Mouse (Mus musculus): Measurements from ENCODE around the gene Gm5134. TPM values are rescaled to one million over a fixed set of nuclear protein-coding genes. Genes with fewer than 3 reads are reported as not detected.

Gene Gm5134
- not detected in 2 replicates for polyA plus RNA-seq (2014; fragmentation: Nextera tagmentation; extraction: Ambion mirVana)

GRCm38 (mm10) chr10:75954381-75954811 lies at the start of gene Gm5134:
Gm5134 (plus strand) TSS chr10:75954514.
- Histone ChIP-seq H3K9ac (ENCODE audit: low read depth, low read length) (no peak within 1 kb of the TSS), H3K27me3 (ENCODE audit: control insufficient read depth, insufficient read depth, low read length) (peaks cover 3% of the 10 kb centered on the region; the same call in 1 of the 2 replicates), H3K36me3 (ENCODE audit: control insufficient read depth, insufficient read depth, low read length) (no peaks in the 10 kb centered on the region), H3K9me3 (ENCODE audit: control insufficient read depth, low read length) (no peaks in the 10 kb centered on the region), H3K27ac (ENCODE audit: low read depth, low read length) (no peak within 1 kb of the TSS), H3K4me2 (replicated peaks; ENCODE audit: low read depth, low read length) (peak within 1 kb of the TSS; percentile 28), H3K4me3 (ENCODE audit: low read length) (peak within 1 kb of the TSS; percentile 13; the same call in 1 of the 2 replicates), H3K4me1 (ENCODE audit: control insufficient read depth, insufficient read depth, low read length) (peaks cover 17% of the 10 kb centered on the region)
- 28% methylated on average over 20 of the region's 20 CpGs for WGBS
- no peak for ATAC-seq (ENCODE audit: low FRiP score, low TSS enrichment)

GRCm38 (mm10) chr10:75906882-75907281 lies 47.4 kb upstream of the Gm5134 start:
- Histone ChIP-seq H3K4me3 (ENCODE audit: low read length) (no peak overlapping the region), H3K9ac (ENCODE audit: low read depth, low read length) (no peak overlapping the region), H3K9me3 (ENCODE audit: control insufficient read depth, low read length) (no peaks in the 10 kb centered on the region), H3K36me3 (ENCODE audit: control insufficient read depth, insufficient read depth, low read length) (peaks cover 92% of the 10 kb centered on the region), H3K27ac (ENCODE audit: low read depth, low read length) (no peak overlapping the region), H3K4me1 (ENCODE audit: control insufficient read depth, insufficient read depth, low read length) (no peaks in the 10 kb centered on the region), H3K4me2 (replicated peaks; ENCODE audit: low read depth, low read length) (no peak overlapping the region), H3K27me3 (ENCODE audit: control insufficient read depth, insufficient read depth, low read length) (no peaks in the 10 kb centered on the region)
- ATAC-seq (ENCODE audit: low FRiP score, low TSS enrichment), result no peak
- WGBS, result 95% methylated on average over 4 of the region's 4 CpGs

- Histone ChIP-seq H3K36me3 (ENCODE audit: control insufficient read depth, insufficient read depth, low read length) (peaks cover 75% of the 10 kb centered on the region), H3K4me1 (ENCODE audit: control insufficient read depth, insufficient read depth, low read length) (no peaks in the 10 kb centered on the region), H3K9me3 (ENCODE audit: control insufficient read depth, low read length) (no peaks in the 10 kb centered on the region), H3K27me3 (ENCODE audit: control insufficient read depth, insufficient read depth, low read length) (no peaks in the 10 kb centered on the region), H3K4me3 (ENCODE audit: low read length) (no peak overlapping the region), H3K4me2 (replicated peaks; ENCODE audit: low read depth, low read length) (no peak overlapping the region), H3K27ac (ENCODE audit: low read depth, low read length) (no peak overlapping the region), H3K9ac (ENCODE audit: low read depth, low read length) (no peak overlapping the region)
- WGBS, result 86% methylated on average over 2 of the region's 2 CpGs
- ATAC-seq (ENCODE audit: low FRiP score, low TSS enrichment), result no peak
These were observed 43.6 kb upstream of the Gm5134 start for GRCm38 (mm10) chr10:75910698-75911097.

- no peak overlapping the region for H3K4me3 ChIP-seq (ENCODE audit: low read length)
- H3K27me3 ChIP-seq (ENCODE audit: control insufficient read depth, insufficient read depth, low read length), result no peaks in the 10 kb centered on the region
- no peak overlapping the region for H3K27ac ChIP-seq (ENCODE audit: low read depth, low read length)
- no peak for ATAC-seq (ENCODE audit: low FRiP score, low TSS enrichment)
- H3K4me2 ChIP-seq (replicated peaks; ENCODE audit: low read depth, low read length), result no peak overlapping the region
- H3K9ac ChIP-seq (ENCODE audit: low read depth, low read length), result no peak overlapping the region
- H3K4me1 ChIP-seq (ENCODE audit: control insufficient read depth, insufficient read depth, low read length), result no peaks in the 10 kb centered on the region
- 83% methylated on average over 6 of the region's 6 CpGs for WGBS
- peaks cover 64% of the 10 kb centered on the region for H3K36me3 ChIP-seq (ENCODE audit: control insufficient read depth, insufficient read depth, low read length)
- no peaks in the 10 kb centered on the region for H3K9me3 ChIP-seq (ENCODE audit: control insufficient read depth, low read length)
These were observed 41.2 kb upstream of the Gm5134 start for GRCm38 (mm10) chr10:75913013-75913589.

GRCm38 (mm10) chr10:75915557-75915956 lies 38.8 kb upstream of the Gm5134 start:
- peaks cover 58% of the 10 kb centered on the region for H3K36me3 ChIP-seq (ENCODE audit: control insufficient read depth, insufficient read depth, low read length)
- no peaks in the 10 kb centered on the region for H3K27me3 ChIP-seq (ENCODE audit: control insufficient read depth, insufficient read depth, low read length)
- no peak overlapping the region for H3K4me2 ChIP-seq (replicated peaks; ENCODE audit: low read depth, low read length)
- H3K9ac ChIP-seq (ENCODE audit: low read depth, low read length), result no peak overlapping the region
- no peak overlapping the region for H3K27ac ChIP-seq (ENCODE audit: low read depth, low read length)
- no peak overlapping the region for H3K4me3 ChIP-seq (ENCODE audit: low read length)
- no peak for ATAC-seq (ENCODE audit: low FRiP score, low TSS enrichment)
- H3K4me1 ChIP-seq (ENCODE audit: control insufficient read depth, insufficient read depth, low read length), result peaks cover 11% of the 10 kb centered on the region
- no peaks in the 10 kb centered on the region for H3K9me3 ChIP-seq (ENCODE audit: control insufficient read depth, low read length)
- 92% methylated on average over 7 of the region's 7 CpGs for WGBS

GRCm38 (mm10) chr10:75916840-75917239 lies 37.5 kb upstream of the Gm5134 start:
- no peak overlapping the region for H3K9ac ChIP-seq (ENCODE audit: low read depth, low read length)
- H3K36me3 ChIP-seq (ENCODE audit: control insufficient read depth, insufficient read depth, low read length), result peaks cover 46% of the 10 kb centered on the region
- no peak overlapping the region for H3K4me2 ChIP-seq (replicated peaks; ENCODE audit: low read depth, low read length)
- no peak overlapping the region for H3K4me3 ChIP-seq (ENCODE audit: low read length)
- H3K9me3 ChIP-seq (ENCODE audit: control insufficient read depth, low read length), result no peaks in the 10 kb centered on the region
- 89% methylated on average over 8 of the region's 8 CpGs for WGBS
- H3K4me1 ChIP-seq (ENCODE audit: control insufficient read depth, insufficient read depth, low read length), result peaks cover 11% of the 10 kb centered on the region
- H3K27me3 ChIP-seq (ENCODE audit: control insufficient read depth, insufficient read depth, low read length), result no peaks in the 10 kb centered on the region
- H3K27ac ChIP-seq (ENCODE audit: low read depth, low read length), result no peak overlapping the region
- no peak for ATAC-seq (ENCODE audit: low FRiP score, low TSS enrichment)

- Histone ChIP-seq H3K9me3 (ENCODE audit: control insufficient read depth, low read length) (no peaks in the 10 kb centered on the region), H3K4me3 (ENCODE audit: low read length) (no peak overlapping the region), H3K9ac (ENCODE audit: low read depth, low read length) (no peak overlapping the region), H3K4me1 (ENCODE audit: control insufficient read depth, insufficient read depth, low read length) (peaks cover 17% of the 10 kb centered on the region), H3K4me2 (replicated peaks; ENCODE audit: low read depth, low read length) (no peak overlapping the region), H3K27ac (ENCODE audit: low read depth, low read length) (no peak overlapping the region), H3K36me3 (ENCODE audit: control insufficient read depth, insufficient read depth, low read length) (peaks cover 46% of the 10 kb centered on the region), H3K27me3 (ENCODE audit: control insufficient read depth, insufficient read depth, low read length) (no peaks in the 10 kb centered on the region)
- no peak for ATAC-seq (ENCODE audit: low FRiP score, low TSS enrichment)
- WGBS, result 84% methylated on average over 5 of the region's 5 CpGs
These were observed 35.3 kb upstream of the Gm5134 start for GRCm38 (mm10) chr10:75919026-75919425.

GRCm38 (mm10) chr10:75921026-75921725 lies 33.1 kb upstream of the Gm5134 start, which contains the start of gene Smarcb1:
Smarcb1 (minus strand) TSS chr10:75921617.
- Histone ChIP-seq H3K4me1 (ENCODE audit: control insufficient read depth, insufficient read depth, low read length) (peaks cover 17% of the 10 kb centered on the region), H3K9me3 (ENCODE audit: control insufficient read depth, low read length) (no peaks in the 10 kb centered on the region), H3K36me3 (ENCODE audit: control insufficient read depth, insufficient read depth, low read length) (peaks cover 41% of the 10 kb centered on the region; the same call in 1 of the 2 replicates), H3K27me3 (ENCODE audit: control insufficient read depth, insufficient read depth, low read length) (no peaks in the 10 kb centered on the region), H3K4me2 (replicated peaks; ENCODE audit: low read depth, low read length) (peak within 1 kb of the TSS; percentile 68), H3K9ac (ENCODE audit: low read depth, low read length) (peak within 1 kb of the TSS; percentile 95), H3K4me3 (ENCODE audit: low read length) (peak within 1 kb of the TSS; percentile 95), H3K27ac (ENCODE audit: low read depth, low read length) (peak within 1 kb of the TSS; percentile 97)
- WGBS, result under 1% methylated on average over 76 of the region's 76 CpGs
- peak; percentile 86 for ATAC-seq (ENCODE audit: low FRiP score, low TSS enrichment)
